Mouse (Mus musculus): ENCODE data around the gene Golt1a.

The Golt1a gene

GRCm38 (mm10) chr1:133309652-133310267 lies at the start of gene Golt1a:
Golt1a (plus strand) TSS chr1:133309800.
- no peak for DNase-seq (ENCODE audit: low read depth)

- no peak for DNase-seq (ENCODE audit: low read depth)
Observed at GRCm38 (mm10) chr1:133262628-133263027, 47.0 kb upstream of the Golt1a start.

- DNase-seq (ENCODE audit: low read depth) = no peak
Observed at GRCm38 (mm10) chr1:133263134-133263533, 46.5 kb upstream of the Golt1a start.

GRCm38 (mm10) chr1:133264367-133264766 lies 45.2 kb upstream of the Golt1a start:
- DNase-seq (ENCODE audit: low read depth) = no peak

- no peak for DNase-seq (ENCODE audit: low read depth)
Observed at GRCm38 (mm10) chr1:133265114-133265766, 44.4 kb upstream of the Golt1a start.

GRCm38 (mm10) chr1:133267094-133267493 lies 42.5 kb upstream of the Golt1a start:
- no peak for DNase-seq (ENCODE audit: low read depth)

- no peak for DNase-seq (ENCODE audit: low read depth)
Observed at GRCm38 (mm10) chr1:133267813-133268492, 41.6 kb upstream of the Golt1a start.

GRCm38 (mm10) chr1:133268503-133268902 lies 41.1 kb upstream of the Golt1a start:
- DNase-seq (ENCODE audit: low read depth) = no peak

- no peak for DNase-seq (ENCODE audit: low read depth)
Observed at GRCm38 (mm10) chr1:133270336-133270735, 39.3 kb upstream of the Golt1a start.

GRCm38 (mm10) chr1:133274163-133274562 lies 35.4 kb upstream of the Golt1a start:
- DNase-seq (ENCODE audit: low read depth) = no peak

- no peak for DNase-seq (ENCODE audit: low read depth)
Observed at GRCm38 (mm10) chr1:133276983-133277382, 32.6 kb upstream of the Golt1a start.

- DNase-seq (ENCODE audit: low read depth) = no peak
Observed at GRCm38 (mm10) chr1:133278539-133278938, 31.1 kb upstream of the Golt1a start.

GRCm38 (mm10) chr1:133278946-133279631 lies 30.5 kb upstream of the Golt1a start:
- DNase-seq (ENCODE audit: low read depth) = no peak

- no peak for DNase-seq (ENCODE audit: low read depth)
Observed at GRCm38 (mm10) chr1:133279632-133280093, 29.9 kb upstream of the Golt1a start.

GRCm38 (mm10) chr1:133280537-133280936 lies 29.1 kb upstream of the Golt1a start:
- DNase-seq (ENCODE audit: low read depth) = no peak

- no peak for DNase-seq (ENCODE audit: low read depth)
Observed at GRCm38 (mm10) chr1:133285907-133286306, 23.7 kb upstream of the Golt1a start.

GRCm38 (mm10) chr1:133287051-133287450 lies 22.5 kb upstream of the Golt1a start:
- DNase-seq (ENCODE audit: low read depth) = no peak

- no peak for DNase-seq (ENCODE audit: low read depth)
Observed at GRCm38 (mm10) chr1:133287880-133288279, 21.7 kb upstream of the Golt1a start.

GRCm38 (mm10) chr1:133291888-133292287 lies 17.7 kb upstream of the Golt1a start:
- no peak for DNase-seq (ENCODE audit: low read depth)

- no peak for DNase-seq (ENCODE audit: low read depth)
Observed at GRCm38 (mm10) chr1:133292608-133293007, 17.0 kb upstream of the Golt1a start.

GRCm38 (mm10) chr1:133296376-133296775 lies 13.2 kb upstream of the Golt1a start:
- DNase-seq (ENCODE audit: low read depth) = no peak

GRCm38 (mm10) chr1:133298816-133299215 lies 10.8 kb upstream of the Golt1a start:
- no peak for DNase-seq (ENCODE audit: low read depth)

GRCm38 (mm10) chr1:133302540-133302939 lies 7.1 kb upstream of the Golt1a start:
- no peak for DNase-seq (ENCODE audit: low read depth)

All from naive thymus-derived CD4-positive, alpha-beta T cell, adult 2 months (primary cell).